Mouse (Mus musculus) embryo, embryonic 9.5 days (tissue): Measurements from ENCODE around the gene Dph5.
A peak's percentile ranks its signal among the peaks of the same experiment; 100 is the strongest.
"Not testable (repeated sequence)": the region's sequence is repeated elsewhere in the genome, so short reads cannot be mapped to it uniquely, and the experiment has no call there.

Source experiments
- DNase-seq: peaks from one replicate; pipeline ENCODE4 v3.0.0-alpha.2; 2017; ENCODE audit errors: extremely low spot score

Gene Dph5

GRCm38 (mm10) chr3:115893166-115893565, 5.5 kb downstream of the Dph5 start:
- DNase-seq = no peak

- DNase-seq = no peak
Observed at GRCm38 (mm10) chr3:115898354-115898948, 10.8 kb downstream of the Dph5 start.

DNA sequence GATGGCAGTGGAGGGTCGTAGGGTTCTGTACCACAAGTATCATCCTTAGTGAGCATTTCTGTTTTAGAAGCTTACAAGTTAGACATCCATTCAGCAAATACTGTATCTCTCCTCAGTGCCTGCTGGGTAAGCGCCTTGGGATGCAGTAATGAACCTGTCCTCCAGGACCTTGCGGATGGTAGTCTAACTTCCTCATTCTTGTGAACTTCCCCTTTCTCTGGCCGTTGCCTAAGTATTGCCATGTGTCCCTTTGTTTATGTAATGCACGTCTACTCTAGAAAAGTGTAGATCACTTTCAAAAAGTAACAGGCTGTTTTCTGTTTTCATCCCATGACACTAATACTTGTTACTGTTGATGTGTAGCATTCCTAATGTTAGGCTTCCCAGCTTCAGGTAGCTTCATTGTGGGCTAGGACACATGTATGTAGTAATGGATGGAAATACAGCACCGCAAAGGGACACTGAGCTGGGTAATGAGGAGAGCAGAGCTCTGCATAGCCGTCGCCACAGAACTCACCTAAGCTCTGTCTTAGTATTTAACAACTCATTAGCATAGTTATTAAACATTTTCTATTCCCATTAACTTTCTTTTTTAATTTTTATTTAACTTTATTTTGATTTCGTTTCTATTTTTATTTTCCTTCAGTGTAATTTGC, 14.8 kb downstream of the Dph5 start:
- DNase-seq = no peak

- no peak for DNase-seq
Observed at GRCm38 (mm10) chr3:115905067-115905466, 17.4 kb downstream of the Dph5 start.

DNA sequence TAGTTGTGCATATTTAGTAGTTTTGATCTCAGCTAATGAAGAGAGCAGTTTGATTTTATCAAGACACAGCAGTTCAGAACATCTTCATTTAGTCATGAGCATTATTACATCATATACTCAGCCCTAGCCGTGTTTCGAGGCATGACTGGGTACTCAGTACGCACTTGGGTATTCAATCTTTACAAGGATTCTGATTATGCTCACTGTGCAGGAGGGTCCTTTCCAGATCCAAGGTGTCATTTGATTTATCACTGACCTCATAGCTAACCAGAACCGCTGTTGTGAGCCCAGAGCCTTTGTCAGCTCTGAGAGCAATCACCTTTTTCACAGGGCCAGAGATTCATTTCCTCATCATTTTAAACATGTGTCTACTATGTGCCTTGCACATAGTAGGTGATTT, 17.9 kb downstream of the Dph5 start:
- no peak for DNase-seq

DNA sequence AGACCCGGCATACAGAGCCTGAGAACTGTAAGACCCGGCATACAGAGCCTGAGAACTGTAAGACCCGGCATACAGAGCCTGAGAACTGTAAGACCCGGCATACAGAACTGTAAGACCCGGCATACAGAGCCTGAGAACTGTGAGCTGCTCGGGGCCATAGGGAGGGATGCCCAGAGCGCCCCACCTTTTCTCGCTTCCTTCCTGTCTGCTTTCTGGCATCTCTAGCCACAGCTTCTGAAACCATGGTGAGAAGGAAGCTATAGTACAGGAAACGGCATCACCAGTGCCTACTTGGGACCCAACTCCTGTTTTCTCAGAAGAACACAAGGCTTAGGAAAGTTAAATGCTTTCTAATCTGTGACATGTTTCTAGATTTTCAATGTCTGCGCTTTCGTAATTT, 19.8 kb downstream of the Dph5 start:
- not testable (repeated sequence) for DNase-seq

GRCm38 (mm10) chr3:115924401-115925190, 37.0 kb downstream of the Dph5 start:
- no peak for DNase-seq

- DNase-seq = no peak
Observed at GRCm38 (mm10) chr3:115926531-115926930, 38.9 kb downstream of the Dph5 start.

DNA sequence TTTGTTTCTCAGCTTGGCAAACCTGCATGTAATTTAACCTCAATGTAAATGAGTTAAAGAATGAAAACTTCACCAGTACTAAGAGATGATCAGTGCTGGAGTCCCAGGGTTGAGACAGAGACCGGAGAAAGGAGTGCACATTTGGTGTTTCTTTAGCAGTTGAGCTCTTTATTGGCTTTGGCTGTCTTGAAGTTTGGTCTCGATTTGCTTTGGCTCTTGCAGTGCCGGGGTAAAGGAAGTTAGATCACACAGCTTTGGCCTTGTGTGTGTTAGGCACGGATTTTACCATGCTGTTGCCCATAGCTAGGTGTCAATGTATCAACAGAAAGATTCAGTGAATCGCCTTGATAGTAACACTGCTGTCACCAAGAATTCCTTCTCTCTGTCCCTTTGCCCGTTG, 44.1 kb downstream of the Dph5 start:
- DNase-seq = no peak

- DNase-seq = no peak
Observed at GRCm38 (mm10) chr3:115933293-115934186, 45.9 kb downstream of the Dph5 start.

DNA sequence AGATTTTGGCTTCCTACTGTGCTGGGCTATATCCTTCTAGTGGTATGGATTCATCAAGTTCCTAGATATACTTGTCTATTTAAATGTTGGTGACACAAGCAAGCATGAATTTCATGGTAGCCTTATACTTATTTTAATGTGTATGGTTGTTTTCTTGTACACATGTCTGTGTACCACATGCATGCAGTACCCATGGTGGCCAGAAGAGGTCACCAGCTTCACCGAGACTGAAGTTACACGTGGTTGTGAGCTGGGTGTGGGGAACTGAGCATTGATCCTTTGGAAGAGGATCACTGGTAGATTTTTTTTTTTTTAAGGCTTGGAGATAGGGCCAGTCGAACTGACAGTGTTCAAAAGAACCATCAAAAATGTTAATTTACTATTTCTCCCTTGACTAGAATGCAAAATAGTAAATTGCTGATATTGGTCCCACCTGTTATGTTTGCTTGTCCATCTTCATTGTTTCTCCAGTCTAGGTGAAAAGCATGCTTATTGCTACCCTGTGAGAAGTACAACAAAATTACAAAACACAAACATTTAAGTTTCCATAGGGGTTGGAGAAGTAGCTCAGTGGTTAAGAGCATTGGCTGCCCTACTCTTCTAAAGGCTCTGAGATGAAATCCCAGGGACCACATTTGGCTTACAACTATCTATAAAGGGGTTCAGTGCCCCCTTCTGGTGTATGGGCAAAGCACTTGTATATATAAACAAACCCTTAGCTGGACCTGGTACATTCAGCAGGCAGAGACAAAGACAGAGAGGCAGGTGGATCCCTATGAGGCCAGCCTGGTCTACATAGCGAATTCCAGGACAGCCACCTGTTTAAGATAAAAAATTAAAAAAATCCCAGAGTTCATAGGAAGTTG, 49.3 kb downstream of the Dph5 start:
- peak; percentile 23 for DNase-seq

DNA sequence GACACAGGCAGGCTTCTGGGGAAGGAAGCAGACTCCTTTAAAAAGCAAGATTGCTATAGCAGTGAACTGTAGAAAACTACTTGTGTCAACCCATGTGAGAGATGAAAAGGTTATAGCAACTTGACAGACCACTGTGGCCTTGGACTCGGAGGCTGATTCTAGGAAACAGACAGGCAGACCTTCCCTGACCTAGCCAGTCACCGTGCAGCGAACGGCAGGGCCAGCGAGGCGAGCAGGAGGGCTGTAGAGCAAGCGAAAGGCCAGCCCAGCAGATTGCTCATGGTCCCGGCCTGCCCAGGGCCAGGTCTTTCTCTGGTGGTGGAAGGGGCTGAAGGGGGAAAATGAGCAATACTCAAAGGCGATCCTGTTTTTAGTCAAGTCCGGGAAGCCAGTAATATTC, 50.2 kb downstream of the Dph5 start:
- no peak for DNase-seq

DNA sequence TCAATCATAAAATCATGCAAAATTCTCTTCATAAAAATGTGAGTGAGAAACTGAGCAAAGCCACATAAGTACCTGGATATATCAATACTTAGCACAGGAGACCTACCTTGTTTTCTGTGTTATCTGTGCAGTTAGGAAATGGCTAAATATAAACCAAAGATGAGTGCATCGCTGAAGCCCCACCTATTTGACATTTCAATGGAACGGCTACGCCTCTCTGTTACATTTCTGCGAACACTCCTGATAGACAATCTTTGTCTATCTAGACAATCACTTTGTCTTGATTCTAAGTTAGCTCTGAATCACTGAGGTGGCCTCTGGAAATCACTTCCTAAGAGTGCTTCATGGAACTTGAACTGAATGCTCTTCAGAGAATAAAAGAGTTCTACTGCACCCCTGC, 52.9 kb downstream of the Dph5 start:
- DNase-seq = no peak

- DNase-seq = no peak
Observed at GRCm38 (mm10) chr3:115941464-115941863, 53.8 kb downstream of the Dph5 start.

- no peak for DNase-seq
Observed at GRCm38 (mm10) chr3:115944376-115944775, 56.7 kb downstream of the Dph5 start.

DNA sequence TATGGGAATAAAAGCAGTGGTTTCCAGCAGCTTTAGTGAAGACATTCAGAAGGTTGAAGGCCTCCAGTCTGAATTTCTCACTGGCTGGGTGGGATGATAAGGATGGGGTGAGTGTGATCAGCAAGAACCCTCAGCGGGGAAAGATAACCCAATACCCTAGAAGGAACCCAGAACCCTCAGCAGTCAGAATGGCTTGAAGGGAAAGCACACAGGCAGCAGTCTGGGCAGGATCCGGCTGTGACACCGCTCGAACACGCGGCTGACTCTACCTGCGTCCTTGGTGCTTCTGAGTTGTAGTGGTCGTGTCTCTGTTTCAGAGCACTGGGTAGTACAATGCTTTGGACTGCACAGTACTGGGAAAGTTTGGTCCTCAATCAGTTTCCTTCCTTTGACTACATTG, 58.6 kb downstream of the Dph5 start:
- no peak for DNase-seq

DNA sequence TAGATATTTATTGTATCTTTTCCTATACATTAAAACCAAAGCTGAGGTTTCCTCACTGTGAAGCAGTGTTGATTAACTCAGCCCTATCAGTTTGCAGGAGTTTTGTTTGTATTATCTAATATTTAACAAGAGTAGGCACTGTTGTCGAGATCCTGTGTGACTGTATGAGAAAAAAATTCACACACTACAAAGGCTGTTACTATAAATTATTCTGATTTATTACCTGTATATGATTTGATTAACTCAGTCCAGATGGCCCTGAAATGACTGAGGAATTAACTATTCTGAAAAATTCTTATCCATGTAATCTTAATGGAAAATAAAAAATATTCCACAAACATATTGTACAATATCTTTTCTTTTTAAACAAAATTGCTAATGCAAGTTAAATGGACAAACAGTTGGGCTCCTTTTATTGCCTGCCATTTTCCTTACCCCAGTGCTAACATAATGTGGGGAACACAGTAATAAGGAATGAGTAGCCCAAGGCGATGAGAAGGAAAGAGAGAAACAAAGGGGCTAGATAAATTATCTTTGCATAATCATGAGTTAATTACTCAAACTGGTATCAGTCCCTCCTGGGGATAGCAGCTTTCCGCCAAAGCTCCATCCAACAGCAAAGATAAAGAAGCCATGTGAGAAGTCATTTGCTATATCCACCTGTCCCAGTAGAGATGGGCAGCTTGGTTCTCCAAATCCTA, 61.7 kb downstream of the Dph5 start:
- DNase-seq = no peak

GRCm38 (mm10) chr3:115949921-115950877, 62.6 kb downstream of the Dph5 start:
- no peak for DNase-seq

GRCm38 (mm10) chr3:115951221-115951620, 63.6 kb downstream of the Dph5 start:
- DNase-seq = no peak
